ENCODE assay signal across 14 mouse cellular contexts in genomic region chr3:85618885-85619284, GRCm38 (mm10). TPM values are rescaled to one million over a fixed set of nuclear protein-coding genes. Genes with fewer than 3 reads are reported as not detected.
A peak's percentile ranks its signal among the peaks of the same experiment; 100 is the strongest.
DNase-seq lines count a peak whose midpoint lies in the region; ATAC-seq and TF ChIP-seq lines count a peak whose summit lies in the region.
"Had no signal": no experiment of that assay in that cellular context is flagged by ENCODE, and none has a peak within 500 bp of the region (broad histone marks: within the 10 kb centered on the region; RNA-seq: fewer than 3 reads in every experiment).

No protein-coding gene starts in this region.

- TF ChIP-seq EP300 in liver, embryonic 14.5 days (IDR thresholded peaks at IDR 0.05; ENCODE audit: low read depth) = no peak

- H3K9me3 ChIP-seq in liver, embryonic 14.5 days (ENCODE audit: control insufficient read depth, low read length) = no peaks in the 10 kb centered on the region
- H3K9me3 ChIP-seq in liver, embryonic 12.5 days (replicated peaks) = no peaks in the 10 kb centered on the region
- H3K9me3 ChIP-seq: embryonic facial prominence, embryonic 10.5 days; heart, embryonic 10.5 days had no signal

- no peak overlapping the region for H3K4me2 ChIP-seq in liver, embryonic 14.5 days (ENCODE audit: low read depth)
- no peak overlapping the region for H3K4me2 ChIP-seq in liver, embryonic 12.5 days
- H3K4me2 ChIP-seq: hindbrain, embryonic 14.5 days had no signal

- H3K4me1 ChIP-seq in liver, embryonic 14.5 days (replicated peaks; ENCODE audit: control insufficient read depth in 2 of 2, insufficient read depth in 2 of 2, low read length in 1 of 2) = peaks cover 0 to 4% of the 10 kb centered on the region in 2 experiments; a peak in 1 of 4 replicates
- peaks cover 12% of the 10 kb centered on the region; the same call in 1 of the 2 replicates for H3K4me1 ChIP-seq in liver, embryonic 12.5 days
- no peaks in the 10 kb centered on the region for H3K4me1 ChIP-seq in bone marrow macrophage, adult 2 months (ENCODE audit: control insufficient read depth, insufficient read depth, low read length)
- H3K4me1 ChIP-seq in embryonic fibroblast, embryonic 13.5 days (ENCODE audit: control insufficient read depth, insufficient read depth, low read length) = peaks cover 4% of the 10 kb centered on the region; the same call in 1 of the 2 replicates
- H3K4me1 ChIP-seq: embryonic facial prominence, embryonic 10.5 days; heart, embryonic 10.5 days had no signal

- no peaks in the 10 kb centered on the region for H3K36me3 ChIP-seq in liver, embryonic 14.5 days (replicated peaks; ENCODE audit: control insufficient read depth, insufficient read depth, low read depth)
- H3K36me3 ChIP-seq in liver, embryonic 12.5 days = peaks cover 41% of the 10 kb centered on the region

- H3K4me3 ChIP-seq in liver, embryonic 14.5 days (ENCODE audit: insufficient read depth in 1 of 2, low read depth in 2 of 2, low read length in 2 of 2) = no peak overlapping the region
- H3K4me3 ChIP-seq in liver, embryonic 12.5 days = no peak overlapping the region
- no peak overlapping the region for H3K4me3 ChIP-seq in bone marrow macrophage, adult 2 months (ENCODE audit: insufficient read depth, low read length)
- H3K4me3 ChIP-seq in embryonic fibroblast, embryonic 13.5 days (ENCODE audit: insufficient read depth, low read length) = no peak overlapping the region
- H3K4me3 ChIP-seq: embryonic facial prominence, embryonic 10.5 days; heart, embryonic 10.5 days had no signal

- WGBS in liver, embryonic 14.5 days (ENCODE audit: insufficient replicate concordance) = 71% methylated on average over 6 of the region's 6 CpGs
- WGBS in liver, embryonic 12.5 days (ENCODE audit: insufficient replicate concordance) = 82% methylated on average over 6 of the region's 6 CpGs

- no peak for DNase-seq in cerebellum, adult 11 months
- no peak for DNase-seq in liver, embryonic 14.5 days (ENCODE audit: low read depth in 3 of 3, low spot score in 3 of 3)
- no peak for DNase-seq in urinary bladder, postnatal 14 days (ENCODE audit: low spot score)

- no peak overlapping the region for H3K9ac ChIP-seq in liver, embryonic 14.5 days (replicated peaks)
- no peak overlapping the region for H3K9ac ChIP-seq in liver, embryonic 12.5 days
- H3K9ac ChIP-seq: hindbrain, embryonic 14.5 days had no signal

- H3K27ac ChIP-seq in liver, embryonic 14.5 days = no peak overlapping the region
- no peak overlapping the region for H3K27ac ChIP-seq in liver, embryonic 12.5 days
- no peak overlapping the region for H3K27ac ChIP-seq in bone marrow macrophage, adult 2 months (ENCODE audit: insufficient read depth, low read depth, low read length)
- no peak overlapping the region for H3K27ac ChIP-seq in embryonic fibroblast, embryonic 13.5 days (ENCODE audit: insufficient read depth, low read length)
- H3K27ac ChIP-seq: embryonic facial prominence, embryonic 10.5 days; heart, embryonic 10.5 days; hindbrain, embryonic 14.5 days; kidney, postnatal 0 days had no signal

- TF ChIP-seq POLR2A in bone marrow macrophage, adult 2 months (IDR thresholded peaks at IDR 0.05; ENCODE audit: borderline replicate concordance, low read depth, low read length) = no peak
- no peak for TF ChIP-seq POLR2A in embryonic fibroblast, embryonic 13.5 days (IDR thresholded peaks at IDR 0.05; ENCODE audit: low read depth, low read length)

- ATAC-seq in cerebellum, adult (ENCODE audit: insufficient number of reproducible peaks, low FRiP score, low TSS enrichment) = peak; percentile 84
- no peak for ATAC-seq in liver, embryonic 14.5 days (ENCODE audit: insufficient read depth)
- no peak for ATAC-seq in liver, embryonic 12.5 days
- no peak for ATAC-seq in erythroblast, adult 5-6 weeks (replicated peaks; ENCODE audit: low FRiP score, poor library complexity, severe bottlenecking)
- ATAC-seq: forebrain, embryonic 14.5 days; Patski had no signal

- TF ChIP-seq CTCF in liver, embryonic 14.5 days (IDR thresholded peaks at IDR 0.05; ENCODE audit: low read depth) = peak; percentile 41
- 0 out of 2 replicates have a peak, but pooled peaks have one; percentile 9 for TF ChIP-seq CTCF in bone marrow macrophage, adult 2 months (IDR thresholded peaks at IDR 0.05; ENCODE audit: low read depth, low read length)
- peak; percentile 5; the same call in 1 of the 2 replicates for TF ChIP-seq CTCF in embryonic fibroblast, embryonic 13.5 days (IDR thresholded peaks at IDR 0.05; ENCODE audit: borderline replicate concordance, insufficient read depth, low read length)

- no peaks in the 10 kb centered on the region for H3K27me3 ChIP-seq in liver, embryonic 14.5 days (ENCODE audit: control insufficient read depth, insufficient read depth, low read length)
- no peaks in the 10 kb centered on the region for H3K27me3 ChIP-seq in liver, embryonic 12.5 days (replicated peaks)
- H3K27me3 ChIP-seq: Patski had no signal

RNA-seq across cellular contexts. Expression of gene Gatb, which starts 45.0 kb away (rescaled TPM):
- 5.7 and 6.4 TPM in 2 replicates for polyA plus RNA-seq in liver, embryonic 14.5 days (2012; rRNA removed)
- 15.2 and 15.9 TPM in 2 replicates for polyA plus RNA-seq in liver, embryonic 14.5 days (2014; fragmentation: Nextera tagmentation; extraction: Ambion mirVana)
- polyA plus RNA-seq in liver, embryonic 12.5 days (2016; fragmentation: Nextera tagmentation; extraction: Ambion mirVana) = 22.9 and 24.5 TPM in 2 replicates
- 11.4 and 11.6 TPM in 2 replicates for polyA plus RNA-seq in bone marrow macrophage, adult 2 months (2012; ENCODE audit: insufficient read depth, insufficient read length, missing spikeins)
- polyA plus RNA-seq in embryonic fibroblast, embryonic 13.5 days (2011; ENCODE audit: insufficient read length, low read depth, missing spikeins) = 7.8 and 10.8 TPM in 2 replicates
- 6.1 TPM in 1 of 2 replicates, not detected in the other for total RNA-seq in erythroblast, adult 5-6 weeks (2015; ENCODE audit: low replicate concordance)
- 3.9 and 4.6 TPM in 2 replicates for total RNA-seq in erythroblast, adult 5-6 weeks (2017; ENCODE audit: low replicate concordance)
